Mouse (Mus musculus) intestine, embryonic 16.5 days (tissue): ENCODE measurements around the gene Fam160a2. TPM values are rescaled to one million over a fixed set of nuclear protein-coding genes. Genes with fewer than 3 reads are reported as not detected.
"Not testable (repeated sequence)": the region's sequence is repeated elsewhere in the genome, so short reads cannot be mapped to it uniquely, and the experiment has no call there.

Experiments used
- ATAC-seq: fragments of 200-750 bp; cut with Nextera tagmentation; 2 replicates; pipeline ENCODE4 v1.8.0; 2017; ENCODE audit warnings: moderate TSS enrichment, moderate library complexity
- H3K27ac ChIP-seq: fragments of 300-500 bp; sonication (generic); 2 replicates; pipeline ENCODE4 v1.5.1; 2014; ENCODE audit warnings: mild to moderate bottlenecking, low read length
- H3K27me3 ChIP-seq: fragments of 300-500 bp; sonication (generic); replicated peaks from 2 replicates; pipeline ENCODE4 v1.6.1; 2014; ENCODE audit warnings: low read length, control low read depth, mixed read lengths; ENCODE audit not compliant: control insufficient read depth, insufficient read depth
- H3K36me3 ChIP-seq: fragments of 300-500 bp; sonication (generic); 2 replicates; pipeline ENCODE4 v1.6.1; 2014; ENCODE audit warnings: low read length, control low read depth; ENCODE audit not compliant: control insufficient read depth, insufficient read depth
- H3K4me1 ChIP-seq: fragments of 300-500 bp; sonication (generic); 2 replicates; pipeline ENCODE4 v1.6.1; 2014; ENCODE audit warnings: low read length, control low read depth, mixed read lengths; ENCODE audit not compliant: control insufficient read depth, insufficient read depth
- H3K4me2 ChIP-seq: fragments of 300-500 bp; sonication (generic); 2 replicates; pipeline ENCODE4 v1.6.1; 2014; ENCODE audit warnings: low read depth, low read length, control low read depth
- H3K4me3 ChIP-seq: fragments of 300-500 bp; sonication (generic); 2 replicates; pipeline ENCODE4 v1.5.1; 2014; ENCODE audit warnings: mild to moderate bottlenecking, low read length
- H3K9ac ChIP-seq: fragments of 300-500 bp; sonication (generic); 2 replicates; pipeline ENCODE4 v1.6.1; 2014; ENCODE audit warnings: low read depth, low read length
- H3K9me3 ChIP-seq: fragments of 300-500 bp; sonication (generic); 2 replicates; pipeline ENCODE4 v1.6.1; 2016; ENCODE audit warnings: low read length, control low read depth; ENCODE audit not compliant: control insufficient read depth
- WGBS: fragments of 180-500 bp; shearing (Covaris S2); extraction: QIAGEN DNeasy Blood & Tissue Kit; methylation state at CpG from one replicate; pipeline ENCODE4 v1.1.7; 2014; 5-methylcytosine and 5-hydroxymethylcytosine counted together
- polyA plus RNA-seq: library from polyadenylated mRNA; unstranded; fragments of >200 nt; fragmentation: Nextera tagmentation; extraction: Ambion mirVana; gene quantifications from 2 replicates; pipeline ENCODE4 v1.2.1, GENCODE M21; 2015

The Fam160a2 gene
- polyA plus RNA-seq, 1 experiment from 2014 or later: 44.2 TPM

GRCm38 (mm10) chr7:105372912-105373311 lies 26.9 kb downstream of the Fam160a2 start:
- Histone ChIP-seq H3K9me3 (no peaks in the 10 kb centered on the region), H3K9ac (no peak overlapping the region), H3K27ac (no peak overlapping the region), H3K4me3 (no peak overlapping the region), H3K36me3 (0 out of 2 replicates have a peak, but pooled peaks cover 6% of the 10 kb centered on the region), H3K4me2 (no peak overlapping the region), H3K4me1 (no peaks in the 10 kb centered on the region), H3K27me3 (no peaks in the 10 kb centered on the region)
- no peak for ATAC-seq
- 88% methylated on average over 1 of the region's 1 CpGs for WGBS

GRCm38 (mm10) chr7:105368521-105368920 lies 31.3 kb downstream of the Fam160a2 start:
- ATAC-seq: no peak

GRCm38 (mm10) chr7:105367930-105368329 lies 31.9 kb downstream of the Fam160a2 start, which contains the start of gene Olfr692:
Gene Olfr692, plus strand, starts transcription at chr7:105368230.
- ATAC-seq: no peak
- Histone ChIP-seq H3K27me3 (no peaks in the 10 kb centered on the region), H3K9me3 (no peaks in the 10 kb centered on the region), H3K36me3 (no peaks in the 10 kb centered on the region), H3K4me3 (no peak within 1 kb of the TSS), H3K4me1 (no peaks in the 10 kb centered on the region), H3K4me2 (no peak within 1 kb of the TSS), H3K27ac (no peak within 1 kb of the TSS), H3K9ac (no peak within 1 kb of the TSS)
- WGBS: 94% methylated on average over 1 of the region's 1 CpGs

More at GRCm38 (mm10) chr7:105368521-105368920, 31.3 kb downstream of the Fam160a2 start:
- Histone ChIP-seq H3K9me3 (no peaks in the 10 kb centered on the region), H3K36me3 (no peaks in the 10 kb centered on the region), H3K27me3 (no peaks in the 10 kb centered on the region), H3K4me1 (no peaks in the 10 kb centered on the region), H3K27ac (no peak overlapping the region), H3K4me3 (no peak overlapping the region), H3K9ac (no peak overlapping the region), H3K4me2 (no peak overlapping the region)
- 90% methylated on average over 4 of the region's 4 CpGs for WGBS

- no peaks in the 10 kb centered on the region for H3K27me3 ChIP-seq
- H3K4me1 ChIP-seq: no peaks in the 10 kb centered on the region
- H3K27ac ChIP-seq: no peak overlapping the region
- H3K9me3 ChIP-seq: no peaks in the 10 kb centered on the region
- ATAC-seq: no peak
- H3K4me2 ChIP-seq: no peak overlapping the region
- H3K9ac ChIP-seq: no peak overlapping the region
- 90% methylated on average over 5 of the region's 5 CpGs for WGBS
- H3K36me3 ChIP-seq: no peaks in the 10 kb centered on the region
- no peak overlapping the region for H3K4me3 ChIP-seq
Measured at GRCm38 (mm10) chr7:105367268-105367667, 32.6 kb downstream of the Fam160a2 start.

GRCm38 (mm10) chr7:105361713-105362112 lies 38.1 kb downstream of the Fam160a2 start:
- Histone ChIP-seq H3K27ac (no peak overlapping the region), H3K9ac (no peak overlapping the region), H3K9me3 (no peaks in the 10 kb centered on the region), H3K4me1 (no peaks in the 10 kb centered on the region), H3K27me3 (no peaks in the 10 kb centered on the region), H3K36me3 (no peaks in the 10 kb centered on the region), H3K4me2 (no peak overlapping the region), H3K4me3 (no peak overlapping the region)
- no peak for ATAC-seq
- WGBS: 83% methylated on average over 2 of the region's 2 CpGs

- H3K27ac ChIP-seq, H3K27me3 ChIP-seq, H3K4me3 ChIP-seq, H3K9me3 ChIP-seq, H3K9ac ChIP-seq, H3K4me1 ChIP-seq, H3K4me2 ChIP-seq, H3K36me3 ChIP-seq: not testable (repeated sequence)
- 92% methylated on average over 1 of the region's 2 CpGs for WGBS
- 0 out of 2 replicates have a peak, but pooled peaks have one; percentile 65 for ATAC-seq
Measured at GRCm38 (mm10) chr7:105356487-105356886, 43.4 kb downstream of the Fam160a2 start.

- not testable (repeated sequence) for H3K9me3 ChIP-seq, H3K27me3 ChIP-seq, H3K36me3 ChIP-seq, H3K9ac ChIP-seq, ATAC-seq, H3K4me2 ChIP-seq, H3K4me3 ChIP-seq, H3K4me1 ChIP-seq, H3K27ac ChIP-seq
- WGBS: no CpG with 5 or more reads among the region's 5 CpGs
Measured at GRCm38 (mm10) chr7:105356064-105356463, 43.8 kb downstream of the Fam160a2 start.

- no peaks in the 10 kb centered on the region for H3K4me1 ChIP-seq
- H3K27ac ChIP-seq: no peak overlapping the region
- no peak overlapping the region for H3K4me3 ChIP-seq
- no peak overlapping the region for H3K4me2 ChIP-seq
- WGBS: 86% methylated on average over 2 of the region's 2 CpGs
- H3K9me3 ChIP-seq: no peaks in the 10 kb centered on the region
- H3K36me3 ChIP-seq: no peaks in the 10 kb centered on the region
- no peaks in the 10 kb centered on the region for H3K27me3 ChIP-seq
- no peak overlapping the region for H3K9ac ChIP-seq
- no peak for ATAC-seq
Measured at GRCm38 (mm10) chr7:105342752-105343151, 57.1 kb downstream of the Fam160a2 start.

GRCm38 (mm10) chr7:105342170-105342569 lies 57.7 kb downstream of the Fam160a2 start, which contains the start of gene Olfr691:
Gene Olfr691, minus strand, starts transcription at chr7:105342270.
- no peak for ATAC-seq
- WGBS: 51% methylated on average over 1 of the region's 1 CpGs
- H3K9me3 ChIP-seq: no peaks in the 10 kb centered on the region
- H3K9ac ChIP-seq: no peak within 1 kb of the TSS
- no peak within 1 kb of the TSS for H3K27ac ChIP-seq
- no peak within 1 kb of the TSS for H3K4me2 ChIP-seq
- H3K27me3 ChIP-seq: no peaks in the 10 kb centered on the region
- H3K36me3 ChIP-seq: no peaks in the 10 kb centered on the region
- no peak within 1 kb of the TSS for H3K4me3 ChIP-seq
- H3K4me1 ChIP-seq: no peaks in the 10 kb centered on the region

GRCm38 (mm10) chr7:105334004-105334403 lies 65.8 kb downstream of the Fam160a2 start, which contains the start of gene Olfr690:
Gene Olfr690, minus strand, starts transcription at chr7:105334104.
- no peak within 1 kb of the TSS for H3K9ac ChIP-seq
- H3K27me3 ChIP-seq: no peaks in the 10 kb centered on the region
- no peak for ATAC-seq
- no peak within 1 kb of the TSS for H3K27ac ChIP-seq
- no peaks in the 10 kb centered on the region for H3K36me3 ChIP-seq
- H3K4me2 ChIP-seq: no peak within 1 kb of the TSS
- no peaks in the 10 kb centered on the region for H3K9me3 ChIP-seq
- WGBS: 76% methylated on average over 1 of the region's 1 CpGs
- H3K4me3 ChIP-seq: no peak within 1 kb of the TSS
- no peaks in the 10 kb centered on the region for H3K4me1 ChIP-seq
